Mouse (Mus musculus): Measurements from ENCODE around the gene Cluap1.

The Cluap1 gene

GRCm38 (mm10) chr16:3908537-3909111 lies at the start of gene Cluap1, which contains the start of gene 1700037C18Rik:
Gene Cluap1 (plus strand): TSS chr16:3908801.
Gene 1700037C18Rik (minus strand): TSS chr16:3908689.
- DNase-seq (ENCODE audit: low spot score in 2 of 2) = peak; percentile 89 to 90

GRCm38 (mm10) chr16:3859254-3859653 lies 49.3 kb upstream of the Cluap1 start:
- DNase-seq (ENCODE audit: low spot score in 2 of 2) = no peak

GRCm38 (mm10) chr16:3871815-3872214 lies 36.8 kb upstream of the Cluap1 start:
- DNase-seq (ENCODE audit: low spot score in 2 of 2) = no peak

GRCm38 (mm10) chr16:3872216-3873047 lies 36.2 kb upstream of the Cluap1 start, which contains the start of gene Naa60:
Gene Naa60 (plus strand): TSS chr16:3872375.
- DNase-seq (ENCODE audit: low spot score in 2 of 2) = peak; percentile 90

DNA sequence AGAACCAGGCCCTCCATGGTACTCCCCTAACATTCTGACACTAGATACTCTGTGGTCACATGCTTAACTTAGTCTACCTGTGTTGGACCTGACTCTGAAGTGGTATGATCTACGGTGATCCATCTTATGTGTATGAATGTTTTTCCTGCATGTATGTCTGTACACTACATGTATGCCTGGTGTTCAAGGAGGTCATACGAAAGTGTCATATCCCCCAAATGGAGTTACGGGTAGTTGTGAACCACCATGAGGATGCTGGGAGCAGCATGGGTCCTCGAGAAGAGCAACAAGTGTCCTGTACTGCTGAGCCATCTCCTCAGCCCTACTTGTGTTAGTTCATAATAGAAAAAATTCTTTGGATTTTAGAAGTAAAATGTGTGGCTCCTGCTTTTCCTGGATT lies 32.3 kb upstream of the Cluap1 start:
- no peak for DNase-seq (ENCODE audit: low spot score in 2 of 2)

DNA sequence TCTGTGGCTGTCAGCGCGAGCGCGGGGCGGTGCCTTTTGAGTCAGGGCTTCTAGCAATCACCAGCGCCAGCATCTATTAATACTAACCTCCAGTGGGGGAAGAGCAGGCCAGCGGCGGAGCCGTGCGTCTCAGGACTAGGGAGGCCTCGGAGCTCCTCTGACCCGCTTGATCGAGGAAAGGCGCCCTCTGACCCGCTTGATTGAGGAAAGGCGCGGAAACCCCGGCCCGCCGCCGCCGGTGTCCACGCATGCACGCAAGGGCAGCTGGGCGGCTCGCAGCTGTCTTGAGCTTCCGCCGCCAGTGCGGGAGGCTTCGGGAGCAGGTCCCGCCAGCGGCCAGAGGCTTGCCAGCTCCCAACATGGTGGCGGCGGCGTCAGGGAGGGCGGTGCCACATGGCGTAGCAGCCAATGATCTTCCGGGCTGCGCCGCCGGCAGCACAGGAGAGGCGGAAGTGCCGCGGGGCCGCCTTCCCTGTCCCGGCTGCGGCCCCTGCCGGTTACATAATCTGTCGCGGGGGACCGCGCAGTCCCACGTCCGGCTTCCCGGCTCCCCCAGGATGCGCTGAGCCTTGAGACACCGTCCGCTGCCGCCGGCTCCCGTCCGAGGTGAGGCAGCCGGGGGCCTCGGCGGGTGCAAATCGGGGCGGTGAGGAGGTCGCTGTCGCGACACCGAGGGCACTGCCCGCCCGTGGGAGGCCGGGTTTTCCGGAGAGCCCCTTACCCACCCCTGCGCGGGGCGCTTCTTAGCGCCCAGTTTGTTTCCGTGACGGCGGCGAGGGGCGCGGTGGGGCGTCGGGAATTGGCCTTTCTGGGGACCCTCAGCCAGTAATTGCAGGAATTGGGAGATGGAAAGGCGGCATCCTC lies 24.2 kb upstream of the Cluap1 start, which contains the start of the genes Zfp597 and Gm20695:
TSS of gene Zfp597 (minus strand) at position 361 of the 864 bp plus-strand sequence.
TSS of gene Gm20695 (plus strand) at position 448 of the 864 bp plus-strand sequence.
- peak; percentile 94 to 95 for DNase-seq (ENCODE audit: low spot score in 2 of 2)

- no peak for DNase-seq (ENCODE audit: low spot score in 2 of 2)
Measured at GRCm38 (mm10) chr16:3885065-3885670, 23.4 kb upstream of the Cluap1 start.

DNA sequence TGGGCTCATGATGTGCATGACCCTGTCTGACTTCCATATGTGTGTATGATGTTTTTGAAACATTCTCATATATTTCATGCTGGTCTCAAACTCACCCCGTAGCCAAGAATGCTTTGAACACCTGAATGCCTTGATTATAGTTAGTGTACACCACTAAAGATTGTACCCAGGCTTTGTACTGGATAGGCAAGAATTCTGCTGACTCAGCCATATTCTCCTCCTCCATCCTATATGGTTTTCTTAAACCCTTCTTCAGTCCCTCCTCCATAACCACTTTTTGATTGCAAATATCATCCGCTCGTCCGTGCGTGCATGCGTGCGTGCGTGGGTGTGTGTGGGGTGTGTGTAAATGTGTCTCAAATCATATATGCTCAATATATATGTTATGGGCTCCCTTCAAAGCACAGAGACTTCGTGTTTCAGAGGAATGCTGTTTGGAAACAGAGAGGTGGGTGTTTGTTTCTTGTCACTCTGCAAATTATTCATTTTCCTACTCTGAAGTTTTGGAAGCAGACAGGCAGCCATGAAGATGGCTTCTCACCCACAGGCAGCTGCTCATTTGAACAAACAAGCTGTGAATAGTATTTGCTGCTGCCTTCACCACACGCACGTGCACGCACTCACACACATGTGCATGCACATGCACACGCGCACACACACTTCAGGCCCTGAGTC lies 16.8 kb upstream of the Cluap1 start:
- no peak for DNase-seq (ENCODE audit: low spot score in 2 of 2)

DNA sequence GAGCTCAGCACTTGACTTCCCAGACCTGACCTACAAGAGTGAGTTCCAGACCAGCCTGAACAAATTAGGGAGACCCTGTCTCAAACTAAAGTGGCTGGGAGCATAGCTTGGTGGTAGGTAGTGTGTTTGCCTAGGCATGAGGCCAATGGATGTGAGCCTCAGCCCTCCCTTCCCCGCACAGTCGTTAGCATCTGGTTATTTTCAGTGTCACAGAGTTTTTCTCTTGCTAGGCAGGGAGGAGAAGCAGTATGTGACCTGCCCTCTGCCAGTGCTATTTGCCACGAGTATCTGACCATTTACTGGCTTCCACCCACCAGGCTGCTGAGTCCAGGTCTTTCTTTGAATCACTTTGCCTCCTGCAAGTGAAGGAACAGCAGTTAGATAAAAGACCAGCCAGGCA lies 14.9 kb upstream of the Cluap1 start:
- no peak for DNase-seq (ENCODE audit: low spot score in 2 of 2)

- peak; percentile 89 to 90 for DNase-seq (ENCODE audit: low spot score in 2 of 2)
Measured at GRCm38 (mm10) chr16:3895173-3895792, 13.3 kb upstream of the Cluap1 start.

DNA sequence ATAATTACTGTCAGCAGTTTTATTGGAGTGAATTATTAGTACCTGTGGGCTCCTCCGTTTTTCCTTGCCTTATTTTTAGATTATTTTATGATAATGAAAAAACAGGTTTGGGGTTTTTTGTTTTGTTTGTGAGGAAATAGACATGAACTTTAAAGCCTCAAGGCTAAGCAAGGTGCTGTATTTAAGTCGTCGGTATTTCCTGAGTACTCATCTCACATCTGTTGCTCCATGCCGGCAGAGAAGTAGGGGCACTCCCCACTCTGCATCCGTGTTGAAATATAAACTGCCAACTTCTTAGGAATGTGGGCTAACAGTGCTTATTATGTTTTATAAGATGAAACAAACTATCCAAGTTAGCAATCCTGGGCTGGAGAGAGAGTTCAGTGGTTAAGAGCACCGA lies 12.6 kb upstream of the Cluap1 start:
- no peak for DNase-seq (ENCODE audit: low spot score in 2 of 2)

DNA sequence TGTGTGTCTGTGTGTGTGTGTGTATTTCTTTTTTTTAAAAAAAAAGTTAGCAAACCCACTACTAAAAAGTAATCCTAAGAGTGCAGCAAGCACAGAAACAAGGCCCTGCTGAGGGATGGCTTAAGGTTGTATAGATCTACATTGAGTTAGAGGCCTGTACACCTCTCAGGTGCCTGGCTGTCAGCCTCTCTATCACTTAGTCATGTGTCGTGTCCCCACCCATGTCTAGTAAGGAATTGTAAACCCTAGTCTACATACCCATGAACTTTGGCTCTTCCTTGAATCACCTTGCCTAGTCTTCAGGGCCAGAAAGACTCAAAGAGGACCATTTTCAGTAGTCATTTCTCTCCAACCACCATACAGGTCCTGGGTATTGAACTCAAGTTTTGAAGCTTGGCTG lies 12.0 kb upstream of the Cluap1 start:
- DNase-seq (ENCODE audit: low spot score in 2 of 2) = no peak

GRCm38 (mm10) chr16:3907471-3907870 lies 1.1 kb upstream of the Cluap1 start:
- no peak for DNase-seq (ENCODE audit: low spot score in 2 of 2)

GRCm38 (mm10) chr16:3909118-3909517 lies 517 bp downstream of the Cluap1 start:
- DNase-seq (ENCODE audit: low spot score in 2 of 2) = peak in 1 of 2 experiments; percentile 24

- no peak for DNase-seq (ENCODE audit: low spot score in 2 of 2)
Measured at GRCm38 (mm10) chr16:3920756-3921155, 12.2 kb downstream of the Cluap1 start.

- DNase-seq (ENCODE audit: low spot score in 2 of 2) = no peak
Measured at GRCm38 (mm10) chr16:3923515-3923914, 14.9 kb downstream of the Cluap1 start.

- no peak for DNase-seq (ENCODE audit: low spot score in 2 of 2)
Measured at GRCm38 (mm10) chr16:3923966-3924365, 15.4 kb downstream of the Cluap1 start.

- DNase-seq (ENCODE audit: low spot score in 2 of 2) = no peak
Measured at GRCm38 (mm10) chr16:3928582-3928981, 20.0 kb downstream of the Cluap1 start.

- DNase-seq (ENCODE audit: low spot score in 2 of 2) = peak in 1 of 2 experiments; percentile 7
Measured at GRCm38 (mm10) chr16:3929151-3929550, 20.6 kb downstream of the Cluap1 start.

- DNase-seq (ENCODE audit: low spot score in 2 of 2) = no peak
Measured at GRCm38 (mm10) chr16:3933536-3933935, 24.9 kb downstream of the Cluap1 start.
